Mouse (Mus musculus) CH12.LX (cell line): ENCODE measurements around the gene Galnt16. TPM values are rescaled to one million over a fixed set of nuclear protein-coding genes. Genes with fewer than 3 reads are reported as not detected.

ENCODE experiments used
- DNase-seq: peaks from one replicate; pipeline ENCODE4 v3.0.0-alpha.2; 2013; ENCODE audit errors: extremely low read depth
- H3K27ac ChIP-seq: 2 replicates; pipeline ENCODE4 v1.5.1; 2012; ENCODE audit warnings: low read depth, mild to moderate bottlenecking, control low read depth, moderate library complexity; ENCODE audit not compliant: insufficient read depth
- H3K27me3 ChIP-seq: replicated peaks from 2 replicates; pipeline ENCODE3; 2012; ENCODE audit warnings: inconsistent platforms
- H3K36me3 ChIP-seq, 2 experiments: replicated peaks in 1 of 2; 2 replicates each; pipeline versions ENCODE3 to v1.6.1; 2012; ENCODE audit warnings: inconsistent platforms in 1 of 2, low read length in 1 of 2, mild to moderate bottlenecking in 1 of 2, mixed read lengths in 1 of 2, moderate library complexity in 1 of 2; ENCODE audit not compliant: control insufficient read depth in 1 of 2, insufficient read depth in 1 of 2
- H3K4me1 ChIP-seq, 2 experiments: 2 replicates each; pipeline ENCODE4 v1.6.1; 2012; ENCODE audit warnings: inconsistent platforms in 1 of 2, moderate library complexity in 1 of 2; ENCODE audit not compliant: insufficient read depth in 2 of 2, control insufficient read depth in 1 of 2
- H3K4me2 ChIP-seq: 2 replicates; pipeline ENCODE4 v1.6.1; 2012; ENCODE audit warnings: low read depth, mild to moderate bottlenecking, control low read depth; ENCODE audit not compliant: poor library complexity, insufficient read depth, severe bottlenecking
- H3K4me3 ChIP-seq, 3 experiments: fragments of 150-350 bp in 1 of 3; sonication (generic) in 1 of 3; replicated peaks in 1 of 3; 2 replicates each; pipeline versions ENCODE3 to v1.5.1; 2011 to 2012; ENCODE audit warnings: low read depth in 2 of 3, low read length in 2 of 3, mild to moderate bottlenecking in 2 of 3, moderate library complexity in 2 of 3, control low read depth in 1 of 3, improper control_type of control experiment in 1 of 3, inconsistent platforms in 1 of 3, mixed read lengths in 1 of 3; ENCODE audit not compliant: poor library complexity in 1 of 3
- H3K79me2 ChIP-seq: replicated peaks from 2 replicates; pipeline ENCODE4 v1.6.1; 2012; ENCODE audit warnings: mild to moderate bottlenecking, moderate library complexity; ENCODE audit not compliant: control insufficient read depth, poor library complexity, insufficient read depth, severe bottlenecking; ENCODE audit errors: extremely low read depth
- H3K9ac ChIP-seq: 2 replicates; pipeline ENCODE4 v1.6.1; 2012; ENCODE audit warnings: low read depth, mild to moderate bottlenecking, control low read depth, moderate library complexity; ENCODE audit not compliant: insufficient read depth
- H3K9me3 ChIP-seq: replicated peaks from 2 replicates; pipeline ENCODE3; 2012; ENCODE audit warnings: low read length, inconsistent platforms, mixed read lengths
- CHD2 ChIP-seq: IDR thresholded peaks from 2 replicates; pipeline ENCODE4 v1.6.1; 2011; ENCODE audit warnings: low read length, improper control_type of control experiment
- E2F4 ChIP-seq: IDR thresholded peaks from 2 replicates; pipeline ENCODE4 v1.6.1; 2011; ENCODE audit warnings: low read depth, low read length, improper control_type of control experiment; ENCODE audit not compliant: insufficient replicate concordance
- ETS1 ChIP-seq: conservative IDR thresholded peaks from 2 replicates; pipeline ENCODE4 v1.6.1; 2012; ENCODE audit warnings: low read depth, mild to moderate bottlenecking, inconsistent platforms, low read length, improper control_type of control experiment, moderate library complexity
- GABPA ChIP-seq: IDR thresholded peaks from 2 replicates; pipeline ENCODE4 v1.6.1; 2012; ENCODE audit warnings: low read depth, low read length, improper control_type of control experiment, inconsistent platforms; ENCODE audit not compliant: insufficient replicate concordance
- HCFC1 ChIP-seq: IDR thresholded peaks from 2 replicates; pipeline ENCODE4 v1.6.1; 2012; ENCODE audit warnings: low read depth, mild to moderate bottlenecking, inconsistent platforms, low read length, improper control_type of control experiment
- IRF4 ChIP-seq: IDR thresholded peaks from 2 replicates; pipeline ENCODE4 v1.6.1; 2014; ENCODE audit warnings: low read depth, mild to moderate bottlenecking, inconsistent platforms, low read length, improper control_type of control experiment
- JUN ChIP-seq: IDR thresholded peaks from 2 replicates; pipeline ENCODE4 v1.6.1; 2011; ENCODE audit warnings: low read depth, mild to moderate bottlenecking, low read length, improper control_type of control experiment, moderate library complexity; ENCODE audit not compliant: insufficient read depth
- KAT2A ChIP-seq: IDR thresholded peaks from 2 replicates; pipeline ENCODE4 v1.6.1; 2012; ENCODE audit warnings: low read length, improper control_type of control experiment, inconsistent platforms; ENCODE audit not compliant: insufficient replicate concordance
- MAFK ChIP-seq: IDR thresholded peaks from 2 replicates; pipeline ENCODE4 v1.6.1; 2011; ENCODE audit warnings: low read length, improper control_type of control experiment; ENCODE audit not compliant: insufficient replicate concordance
- MAX ChIP-seq: IDR thresholded peaks from 2 replicates; pipeline ENCODE4 v1.6.1; 2011; ENCODE audit warnings: low read length, improper control_type of control experiment
- MAZ ChIP-seq: IDR thresholded peaks from 2 replicates; pipeline ENCODE4 v1.6.1; 2012; ENCODE audit warnings: low read depth, mild to moderate bottlenecking, inconsistent platforms, low read length, improper control_type of control experiment, moderate library complexity
- MXI1 ChIP-seq: IDR thresholded peaks from 2 replicates; pipeline ENCODE4 v1.6.1; 2011; ENCODE audit warnings: mild to moderate bottlenecking, low read depth, low read length, improper control_type of control experiment
- MYC ChIP-seq: IDR thresholded peaks from 2 replicates; pipeline ENCODE4 v1.6.1; 2011; ENCODE audit warnings: low read depth, mild to moderate bottlenecking, improper control_type of control experiment, low read length
- NRF1 ChIP-seq: IDR thresholded peaks from 2 replicates; pipeline ENCODE4 v1.6.1; 2014; ENCODE audit warnings: low read depth, mild to moderate bottlenecking, inconsistent platforms, low read length, improper control_type of control experiment, moderate library complexity
- PAX5 ChIP-seq: IDR thresholded peaks from 2 replicates; pipeline ENCODE4 v1.6.1; 2012; ENCODE audit warnings: low read length, inconsistent platforms, mixed read lengths
- SIN3A ChIP-seq: IDR thresholded peaks from 2 replicates; pipeline ENCODE4 v1.6.1; 2012; ENCODE audit warnings: low read length, improper control_type of control experiment, inconsistent platforms
- SMC3 ChIP-seq: IDR thresholded peaks from 2 replicates; pipeline ENCODE4 v1.6.1; 2011; ENCODE audit warnings: low read depth, low read length, improper control_type of control experiment
- UBTF ChIP-seq: IDR thresholded peaks from 2 replicates; pipeline ENCODE4 v1.6.1; 2012; ENCODE audit warnings: low read depth, mild to moderate bottlenecking, inconsistent platforms, low read length, improper control_type of control experiment, moderate library complexity
- USF1 ChIP-seq: IDR thresholded peaks from 2 replicates; pipeline ENCODE4 v1.6.1; 2014; ENCODE audit warnings: low read depth, mild to moderate bottlenecking, inconsistent platforms, low read length, improper control_type of control experiment
- ZMIZ1 ChIP-seq: IDR thresholded peaks from 2 replicates; pipeline ENCODE4 v1.6.1; 2012; ENCODE audit warnings: low read depth, mild to moderate bottlenecking, inconsistent platforms, low read length, improper control_type of control experiment
- ZNF384 ChIP-seq: IDR thresholded peaks from 2 replicates; pipeline ENCODE4 v1.6.1; 2012; ENCODE audit warnings: low read depth, low read length, improper control_type of control experiment, inconsistent platforms
- dilution Hi-C: fragments of 300-500 bp; cut with MboI; formaldehyde crosslinking; loops from 2 replicates; pipeline ENCODE4 v1.14.3; 2020; ENCODE audit warnings: low sequenced_read_pairs; ENCODE audit not compliant: extremely low pct_unique_long_range_greater_than_20kb, extremely low pct_ligation_motif_present
- in situ Hi-C: fragments of 300-500 bp; cut with MboI; formaldehyde crosslinking; loops from 3 replicates; pipeline ENCODE4 v1.14.3; 2019; ENCODE audit warnings: low sequenced_read_pairs, low pct_ligation_motif_present, low pct_unique_long_range_greater_than_20kb, mixed read lengths
- polyA plus RNA-seq: library from polyadenylated mRNA; unstranded; fragments of >175 nt; gene quantifications from 2 replicates; pipeline ENCODE4 v1.2.1, GENCODE M21; 2012; ENCODE audit warnings: low read depth; ENCODE audit not compliant: insufficient read length
- total RNA-seq, 2 experiments: library from RNA; depleted of rRNA; stranded (reverse); fragments of 300-350 nt in 1 of 2; fragments of >200 nt in 1 of 2; gene quantifications; 2 replicates each; pipeline ENCODE4 v1.2.3; 2012 to 2014

Galnt16 gene
- total and polyA plus RNA-seq, 3 experiments = not detected

GRCm38 (mm10) chr12:80561904-80562303, 43.8 kb downstream of the Galnt16 start:
- dilution Hi-C loops = no loop called here
- H3K9me3 ChIP-seq = no peaks in the 10 kb centered on the region
- H3K36me3 ChIP-seq = no peaks in the 10 kb centered on the region
- in situ Hi-C loops = no loop called here
- no peak overlapping the region for H3K4me3 ChIP-seq
- peaks cover 7% of the 10 kb centered on the region for H3K27me3 ChIP-seq
- H3K79me2 ChIP-seq = no peaks in the 10 kb centered on the region
- H3K4me2 ChIP-seq = no peak overlapping the region
- no peak for DNase-seq
- no peak for TF ChIP-seq JUN
- no peak for TF ChIP-seq PAX5
- no peak for TF ChIP-seq MYC
- no peak overlapping the region for H3K27ac ChIP-seq
- H3K4me1 ChIP-seq = no peaks in the 10 kb centered on the region
- H3K9ac ChIP-seq = no peak overlapping the region

- Histone ChIP-seq H3K27me3 (peaks cover 7% of the 10 kb centered on the region), H3K4me1 (no peaks in the 10 kb centered on the region)
These were observed 44.7 kb downstream of the Galnt16 start for GRCm38 (mm10) chr12:80562793-80563192.

GRCm38 (mm10) chr12:80564990-80565389, 46.9 kb downstream of the Galnt16 start:
- H3K36me3 ChIP-seq = no peaks in the 10 kb centered on the region

More at GRCm38 (mm10) chr12:80562793-80563192, 44.7 kb downstream of the Galnt16 start:
- Histone ChIP-seq H3K36me3 (no peaks in the 10 kb centered on the region), H3K9ac (no peak overlapping the region), H3K4me2 (no peak overlapping the region), H3K79me2 (no peaks in the 10 kb centered on the region), H3K4me3 (no peak overlapping the region), H3K9me3 (no peaks in the 10 kb centered on the region), H3K27ac (no peak overlapping the region)
- no peak for DNase-seq
- in situ Hi-C loops = no loop called here
- no peak for TF ChIP-seq MXI1
- no peak for TF ChIP-seq SIN3A
- TF ChIP-seq GABPA = no peak
- TF ChIP-seq SMC3 = no peak
- dilution Hi-C loops = no loop called here

More at GRCm38 (mm10) chr12:80564990-80565389, 46.9 kb downstream of the Galnt16 start:
- no peak overlapping the region for H3K9ac ChIP-seq
- H3K79me2 ChIP-seq = no peaks in the 10 kb centered on the region
- no peak overlapping the region for H3K27ac ChIP-seq
- H3K4me3 ChIP-seq = no peak overlapping the region
- dilution Hi-C loops (no loop called here), in situ Hi-C loops (no loop called here)
- peaks cover 4% of the 10 kb centered on the region for H3K27me3 ChIP-seq
- no peak for TF ChIP-seq ZNF384
- no peak for TF ChIP-seq NRF1
- TF ChIP-seq E2F4 = no peak
- no peak for TF ChIP-seq USF1
- TF ChIP-seq KAT2A = no peak
- TF ChIP-seq MYC = no peak
- no peak for TF ChIP-seq JUN
- TF ChIP-seq UBTF = no peak
- TF ChIP-seq ETS1 = no peak
- TF ChIP-seq MAFK = no peak
- no peak for TF ChIP-seq ZMIZ1
- no peak for TF ChIP-seq MAX
- no peak for TF ChIP-seq HCFC1
- no peak for TF ChIP-seq SMC3
- TF ChIP-seq MAZ = no peak
- no peak for TF ChIP-seq IRF4
- no peak for TF ChIP-seq CHD2
- no peak for DNase-seq
- peaks cover 3% of the 10 kb centered on the region for H3K9me3 ChIP-seq
- H3K4me1 ChIP-seq = no peaks in the 10 kb centered on the region
- no peak overlapping the region for H3K4me2 ChIP-seq
